Mouse (Mus musculus): ENCODE measurements around the gene Mks1. TPM values are rescaled to one million over a fixed set of nuclear protein-coding genes. Genes with fewer than 3 reads are reported as not detected.

Gene Mks1
- polyA plus RNA-seq, 1 experiment = 3.1 TPM

Other genes starting within 250 kb of the Mks1 start
- gene Hsf5, start 236.1 kb upstream of the Mks1 start, polyA plus RNA-seq (2012; ENCODE audit: insufficient read depth, insufficient read length, missing spikeins) = not detected in 2 replicates
- not detected in 2 replicates for gene Rnf43, start 190.5 kb upstream of the Mks1 start, polyA plus RNA-seq (2012; ENCODE audit: insufficient read depth, insufficient read length, missing spikeins)
- 90.3 and 97.1 TPM in 2 replicates for gene Supt4a, start 115.7 kb upstream of the Mks1 start, polyA plus RNA-seq (2012; ENCODE audit: insufficient read depth, insufficient read length, missing spikeins)
- gene Tspoap1, start 92.7 kb upstream of the Mks1 start, polyA plus RNA-seq (2012; ENCODE audit: insufficient read depth, insufficient read length, missing spikeins) = not detected in 2 replicates
- gene Mpo, start 59.6 kb upstream of the Mks1 start, polyA plus RNA-seq (2012; ENCODE audit: insufficient read depth, insufficient read length, missing spikeins) = not detected in 2 replicates
- not detected in 2 replicates for gene Lpo, start 24.9 kb upstream of the Mks1 start, polyA plus RNA-seq (2012; ENCODE audit: insufficient read depth, insufficient read length, missing spikeins)
- gene Epx, start 22.3 kb downstream of the Mks1 start, polyA plus RNA-seq (2012; ENCODE audit: insufficient read depth, insufficient read length, missing spikeins) = not detected in 2 replicates
- gene Olfr462, start 39.1 kb downstream of the Mks1 start, polyA plus RNA-seq (2012; ENCODE audit: insufficient read depth, insufficient read length, missing spikeins) = not detected in 2 replicates
- not detected in 2 replicates for gene Olfr463, start 44.2 kb downstream of the Mks1 start, polyA plus RNA-seq (2012; ENCODE audit: insufficient read depth, insufficient read length, missing spikeins)
- not detected in 2 replicates for gene Olfr464, start 67.8 kb downstream of the Mks1 start, polyA plus RNA-seq (2012; ENCODE audit: insufficient read depth, insufficient read length, missing spikeins)
- 152 and 166 TPM in 2 replicates for gene Dynll2, start 134.3 kb downstream of the Mks1 start, polyA plus RNA-seq (2012; ENCODE audit: insufficient read depth, insufficient read length, missing spikeins)
- 52.3 and 109 TPM in 2 replicates for gene Srsf1, start 194.2 kb downstream of the Mks1 start, polyA plus RNA-seq (2012; ENCODE audit: insufficient read depth, insufficient read length, missing spikeins)
- gene Vezf1, start 215.1 kb downstream of the Mks1 start, polyA plus RNA-seq (2012; ENCODE audit: insufficient read depth, insufficient read length, missing spikeins) = 17.3 and 19.7 TPM in 2 replicates
- 7.3 and 15.9 TPM in 2 replicates for gene Cuedc1, start 244.8 kb downstream of the Mks1 start, polyA plus RNA-seq (2012; ENCODE audit: insufficient read depth, insufficient read length, missing spikeins)